Mouse (Mus musculus) hindbrain, embryonic 15.5 days (tissue): ENCODE measurements around the gene Nhs. TPM values are rescaled to one million over a fixed set of nuclear protein-coding genes. Genes with fewer than 3 reads are reported as not detected.

ENCODE experiments used
- ATAC-seq: fragments of 200-750 bp; cut with Nextera tagmentation; 2 replicates; pipeline ENCODE4 v1.8.0; 2017; ENCODE audit warnings: low read depth, moderate number of reproducible peaks, moderate TSS enrichment; ENCODE audit not compliant: low FRiP score
- H3K27ac ChIP-seq: fragments of 300-500 bp; sonication (generic); replicated peaks from 2 replicates; pipeline ENCODE4 v1.5.1; 2015; ENCODE audit warnings: mild to moderate bottlenecking, inconsistent platforms
- H3K27me3 ChIP-seq: fragments of 300-500 bp; sonication (generic); 2 replicates; pipeline ENCODE4 v1.6.1; 2015; ENCODE audit warnings: control low read depth, inconsistent platforms
- H3K36me3 ChIP-seq: fragments of 300-500 bp; sonication (generic); 2 replicates; pipeline ENCODE4 v1.6.1; 2015; ENCODE audit warnings: control low read depth, inconsistent platforms
- H3K4me1 ChIP-seq: fragments of 300-500 bp; sonication (generic); replicated peaks from 2 replicates; pipeline ENCODE4 v1.6.1; 2015; ENCODE audit warnings: control low read depth, inconsistent platforms
- H3K4me2 ChIP-seq: fragments of 300-500 bp; sonication (generic); 2 replicates; pipeline ENCODE4 v1.6.1; 2015; ENCODE audit warnings: moderate library complexity, mild to moderate bottlenecking, inconsistent platforms
- H3K4me3 ChIP-seq: fragments of 300-500 bp; sonication (generic); 2 replicates; pipeline ENCODE4 v1.5.1; 2015; ENCODE audit warnings: mild to moderate bottlenecking, inconsistent platforms
- H3K9ac ChIP-seq: fragments of 300-500 bp; sonication (generic); 2 replicates; pipeline ENCODE4 v1.6.1; 2015; ENCODE audit warnings: inconsistent platforms
- H3K9me3 ChIP-seq: fragments of 300-500 bp; sonication (generic); 2 replicates; pipeline ENCODE4 v1.6.1; 2016; ENCODE audit warnings: control low read depth, inconsistent platforms
- WGBS: fragments of 180-500 bp; shearing (Covaris S2); methylation state at CpG from one replicate; pipeline ENCODE4 v1.1.7; 2015; 5-methylcytosine and 5-hydroxymethylcytosine counted together
- polyA plus RNA-seq: library from polyadenylated mRNA; unstranded; fragments of >200 nt; fragmentation: Nextera tagmentation; extraction: Ambion mirVana; gene quantifications from 2 replicates; pipeline ENCODE4 v1.2.1, GENCODE M21; 2015

Nhs gene
- 3.9 and 4.7 TPM in 2 replicates for polyA plus RNA-seq

DNA sequence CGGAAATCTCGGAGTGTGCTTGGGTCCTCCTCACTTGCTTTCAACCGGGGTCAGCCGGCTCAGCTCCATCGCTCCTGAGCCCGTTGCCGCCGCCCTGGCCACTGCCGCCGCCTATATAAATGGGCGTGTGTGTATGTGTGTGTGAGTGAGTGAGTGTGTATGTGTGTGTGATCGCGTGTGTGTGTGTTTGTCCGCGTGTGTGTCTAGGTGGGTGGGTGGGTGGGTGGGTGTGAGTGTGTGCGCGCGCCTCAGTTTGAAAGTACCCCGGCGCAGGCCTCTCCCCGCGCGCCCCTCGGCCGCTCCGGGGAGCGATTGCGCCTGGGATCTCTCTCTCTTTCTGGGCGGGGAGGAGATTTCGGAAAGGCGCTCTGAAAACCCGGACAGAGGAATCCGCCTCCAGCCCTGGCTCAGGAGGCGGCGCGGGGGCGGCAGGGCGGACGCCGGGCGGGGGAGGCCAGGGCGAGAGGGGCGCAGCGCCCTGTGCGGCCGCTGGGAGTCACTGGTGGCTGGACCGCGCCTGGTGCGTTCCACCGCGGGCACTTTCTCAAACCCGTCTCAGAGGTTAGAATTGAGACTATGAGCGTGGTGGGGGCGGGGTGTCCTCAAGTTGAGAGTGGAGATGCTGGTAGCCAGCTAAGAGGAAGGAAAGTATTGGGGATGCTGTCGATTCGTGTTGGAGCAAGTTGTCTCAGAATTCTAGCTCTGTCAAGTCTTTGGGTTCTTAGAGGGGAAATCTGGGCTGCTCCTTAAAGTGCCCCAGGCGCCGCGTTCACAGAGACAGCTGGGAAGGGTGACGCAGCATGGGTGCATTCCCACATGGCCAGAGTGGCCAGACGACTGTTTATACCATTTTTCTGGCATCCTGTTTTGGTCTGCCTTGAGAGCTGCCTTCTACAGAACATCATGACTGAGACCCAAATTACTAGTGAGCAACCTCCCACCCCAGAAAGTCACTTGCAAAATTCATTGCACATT is at the start of gene Nhs:
Nhs (minus strand) TSS at position 94 of the 975 bp plus-strand sequence.
- H3K4me1 ChIP-seq = peaks cover 13% of the 10 kb centered on the region
- H3K4me2 ChIP-seq = peak within 1 kb of the TSS; percentile 63
- peak within 1 kb of the TSS; percentile 64 for H3K9ac ChIP-seq
- peak within 1 kb of the TSS; percentile 61 for H3K4me3 ChIP-seq
- ATAC-seq = peak; percentile 92
- H3K27me3 ChIP-seq = 0 out of 2 replicates have a peak, but pooled peaks cover 5% of the 10 kb centered on the region
- no peaks in the 10 kb centered on the region for H3K9me3 ChIP-seq
- H3K27ac ChIP-seq = peak within 1 kb of the TSS; percentile 70
- 20% methylated on average over 58 of the region's 61 CpGs for WGBS
- H3K36me3 ChIP-seq = no peaks in the 10 kb centered on the region

DNA sequence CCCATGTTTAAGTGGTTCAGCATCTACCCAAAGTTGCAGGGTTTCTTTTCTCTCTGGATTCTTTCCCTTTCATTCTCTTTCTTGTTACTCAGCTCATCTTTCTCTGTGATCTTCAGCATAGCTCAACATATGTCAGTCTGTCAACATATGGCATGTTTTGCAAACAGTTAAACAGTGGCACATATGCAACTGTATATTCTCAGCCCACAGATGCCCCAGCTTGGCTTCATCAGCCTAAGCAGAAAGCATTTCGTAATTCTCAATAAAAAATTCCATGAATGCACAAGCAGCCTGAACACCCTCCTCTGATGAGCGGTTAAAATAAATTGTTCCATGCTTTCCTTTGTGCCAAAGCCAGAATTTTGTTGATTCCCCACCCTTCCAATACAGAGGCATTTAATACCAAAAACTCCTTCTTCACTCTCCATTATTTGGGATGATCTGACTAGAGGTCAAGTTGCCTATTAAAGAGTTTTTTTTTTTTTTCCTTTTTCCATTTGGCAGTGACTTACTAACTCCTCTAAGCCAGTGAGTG is 46.9 kb upstream of the Nhs start:
- 87% methylated on average over 2 of the region's 2 CpGs for WGBS
- H3K36me3 ChIP-seq = no peaks in the 10 kb centered on the region
- no peaks in the 10 kb centered on the region for H3K4me1 ChIP-seq
- H3K27ac ChIP-seq = no peak overlapping the region
- ATAC-seq = no peak
- no peak overlapping the region for H3K4me3 ChIP-seq
- H3K9ac ChIP-seq = no peak overlapping the region
- H3K27me3 ChIP-seq = no peaks in the 10 kb centered on the region
- H3K9me3 ChIP-seq = no peaks in the 10 kb centered on the region
- H3K4me2 ChIP-seq = no peak overlapping the region

DNA sequence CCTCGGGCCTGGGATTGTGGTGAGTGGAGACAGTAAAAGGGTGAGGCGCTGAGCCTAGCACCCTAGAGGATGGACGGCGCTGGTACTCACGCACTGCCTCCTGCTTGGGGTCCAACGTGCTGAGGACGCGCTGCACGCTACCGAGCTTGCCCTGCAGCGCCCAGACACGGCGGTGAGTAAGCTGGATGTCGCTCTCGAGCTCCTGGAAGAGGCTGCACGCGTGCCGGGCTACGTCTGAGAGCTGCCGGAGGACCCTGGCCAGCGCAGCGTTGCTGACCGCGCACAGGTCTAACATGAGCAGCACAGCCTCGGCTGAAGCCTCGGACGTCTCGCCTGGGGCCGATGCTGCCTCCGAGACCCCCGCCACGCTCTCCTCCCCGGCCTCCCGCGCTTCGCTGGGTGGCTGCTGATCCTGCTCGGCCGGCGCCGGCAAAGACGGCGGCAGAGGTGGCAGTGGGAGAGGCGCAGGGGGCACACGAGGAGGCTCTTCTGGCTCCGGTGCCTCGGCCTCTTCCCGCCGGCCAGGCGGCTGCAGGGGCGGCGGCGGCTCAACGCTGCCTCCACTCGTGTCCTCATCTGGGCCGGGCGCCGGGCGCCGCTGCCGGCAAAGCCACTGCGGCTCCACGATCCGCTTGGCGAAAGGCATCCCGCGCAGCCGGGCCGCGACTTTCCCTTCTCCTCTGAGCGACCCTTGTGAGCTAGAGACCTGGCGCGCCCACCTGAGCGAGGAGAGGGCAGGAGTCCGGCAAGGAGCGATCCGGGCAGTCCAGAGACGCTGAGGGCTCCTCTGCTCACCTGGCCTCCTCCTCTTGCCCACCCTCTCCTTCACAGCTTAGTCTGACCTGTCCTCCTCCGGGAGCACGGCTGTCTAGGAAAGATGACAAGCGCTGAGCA is 540 bp downstream of the Nhs start:
- H3K27ac ChIP-seq = peak overlapping the region; percentile 70
- H3K4me2 ChIP-seq = peak overlapping the region; percentile 63
- peaks cover 13% of the 10 kb centered on the region for H3K4me1 ChIP-seq
- H3K4me3 ChIP-seq = peak overlapping the region; percentile 61
- ATAC-seq = peak; percentile 74
- H3K36me3 ChIP-seq = no peaks in the 10 kb centered on the region
- 25% methylated on average over 77 of the region's 80 CpGs for WGBS
- H3K9ac ChIP-seq = peak overlapping the region; percentile 64
- no peaks in the 10 kb centered on the region for H3K9me3 ChIP-seq
- 0 out of 2 replicates have a peak, but pooled peaks cover 8% of the 10 kb centered on the region for H3K27me3 ChIP-seq

DNA sequence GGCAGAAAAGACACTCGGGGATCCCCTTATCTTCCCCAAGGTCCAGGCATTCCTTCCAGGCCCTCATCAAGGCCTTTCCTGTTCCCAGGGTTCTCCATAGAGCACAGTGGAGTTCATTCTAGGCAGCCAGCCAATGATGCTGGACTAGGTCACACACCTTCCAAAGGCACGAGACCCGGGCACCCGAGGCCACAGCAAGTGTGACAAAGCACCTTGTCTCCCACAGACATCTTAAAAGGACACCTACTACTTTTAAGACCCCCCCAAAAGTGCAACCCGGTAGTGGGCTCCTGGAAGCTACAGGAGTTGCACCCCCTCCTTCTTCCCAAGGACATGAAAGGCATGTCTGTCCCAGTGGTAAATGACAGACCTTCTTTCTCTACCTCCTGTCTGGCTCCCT is 1.4 kb downstream of the Nhs start:
- ATAC-seq = no peak
- Histone ChIP-seq H3K9me3 (no peaks in the 10 kb centered on the region), H3K27ac (no peak overlapping the region), H3K4me2 (peak overlapping the region; percentile 63), H3K27me3 (0 out of 2 replicates have a peak, but pooled peaks cover 8% of the 10 kb centered on the region), H3K9ac (peak overlapping the region; percentile 64), H3K36me3 (no peaks in the 10 kb centered on the region), H3K4me3 (peak overlapping the region; percentile 61), H3K4me1 (peaks cover 13% of the 10 kb centered on the region)
- WGBS = 36% methylated on average over 5 of the region's 5 CpGs

GRCm38 (mm10) chrX:162137807-162138206 is 21.7 kb downstream of the Nhs start:
- H3K9me3 ChIP-seq = no peaks in the 10 kb centered on the region
- no peaks in the 10 kb centered on the region for H3K36me3 ChIP-seq
- H3K4me1 ChIP-seq = no peaks in the 10 kb centered on the region
- H3K27ac ChIP-seq = no peak overlapping the region
- peaks cover 3% of the 10 kb centered on the region; the same call in 1 of the 2 replicates for H3K27me3 ChIP-seq
- H3K9ac ChIP-seq = no peak overlapping the region
- 33% methylated on average over 2 of the region's 2 CpGs for WGBS
- no peak for ATAC-seq
- no peak overlapping the region for H3K4me2 ChIP-seq
- H3K4me3 ChIP-seq = no peak overlapping the region

DNA sequence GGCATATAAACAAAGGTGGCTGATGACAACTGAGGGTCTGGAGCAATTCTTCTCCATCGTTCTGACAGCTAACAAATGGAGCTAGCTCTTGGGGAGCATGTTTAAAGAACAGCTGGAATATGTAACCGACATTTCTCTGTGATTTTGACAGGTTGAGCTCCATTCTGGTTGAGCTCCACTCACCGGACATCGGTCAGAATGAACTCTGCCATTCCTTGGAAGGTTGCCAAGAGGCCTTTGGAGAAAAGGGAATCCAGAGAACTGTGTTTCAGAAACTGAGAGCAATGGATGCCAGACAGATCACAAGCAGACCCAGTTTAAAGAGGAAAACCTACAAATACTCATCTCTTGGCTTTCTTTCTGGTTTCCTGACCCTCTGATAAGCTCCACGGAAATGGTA is 46.3 kb downstream of the Nhs start:
- H3K27ac ChIP-seq = no peak overlapping the region
- H3K9me3 ChIP-seq = no peaks in the 10 kb centered on the region
- H3K27me3 ChIP-seq = peaks cover 16% of the 10 kb centered on the region; the same call in 1 of the 2 replicates
- no peak overlapping the region for H3K9ac ChIP-seq
- no peaks in the 10 kb centered on the region for H3K4me1 ChIP-seq
- H3K4me3 ChIP-seq = no peak overlapping the region
- no peaks in the 10 kb centered on the region for H3K36me3 ChIP-seq
- no peak for ATAC-seq
- no peak overlapping the region for H3K4me2 ChIP-seq
- 58% methylated on average over 5 of the region's 5 CpGs for WGBS

DNA sequence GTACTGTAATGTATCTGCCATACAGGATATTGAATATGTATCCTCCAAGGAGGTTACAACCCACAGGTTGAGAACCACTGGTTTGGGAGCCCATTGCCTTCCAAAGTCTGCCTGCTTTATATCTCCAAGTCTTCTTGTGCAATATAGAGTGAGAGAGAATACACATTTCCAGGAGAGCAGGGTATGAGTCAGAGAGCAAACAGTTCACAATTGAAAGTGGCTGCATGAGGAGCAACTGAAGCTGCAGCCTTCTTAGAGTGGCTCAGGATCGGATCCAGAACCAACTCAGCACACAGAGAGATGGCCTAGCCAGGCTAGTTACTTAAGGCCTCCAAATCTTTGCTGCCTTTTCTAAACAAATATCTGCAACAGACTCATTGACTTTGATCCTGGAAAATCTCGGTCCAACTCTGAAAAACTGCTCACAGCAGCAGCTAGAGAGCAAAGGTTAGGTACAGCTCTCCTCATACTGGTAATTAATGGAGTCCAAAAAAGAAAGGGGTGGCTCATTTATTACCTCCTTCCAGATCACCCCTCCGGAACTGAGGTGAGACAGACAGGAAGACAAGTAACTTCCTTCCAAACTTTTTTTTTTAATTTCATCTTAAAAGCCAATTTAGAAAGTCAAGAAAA is 56.6 kb downstream of the Nhs start:
- ATAC-seq = no peak
- no peaks in the 10 kb centered on the region for H3K9me3 ChIP-seq
- whole genome bisulfite sequencing = 78% methylated on average over 3 of the region's 3 CpGs
- peaks cover 15% of the 10 kb centered on the region for H3K27me3 ChIP-seq
- no peak overlapping the region for H3K4me2 ChIP-seq
- H3K4me1 ChIP-seq = no peaks in the 10 kb centered on the region
- no peak overlapping the region for H3K4me3 ChIP-seq
- H3K27ac ChIP-seq = no peak overlapping the region
- H3K36me3 ChIP-seq = no peaks in the 10 kb centered on the region
- H3K9ac ChIP-seq = no peak overlapping the region

DNA sequence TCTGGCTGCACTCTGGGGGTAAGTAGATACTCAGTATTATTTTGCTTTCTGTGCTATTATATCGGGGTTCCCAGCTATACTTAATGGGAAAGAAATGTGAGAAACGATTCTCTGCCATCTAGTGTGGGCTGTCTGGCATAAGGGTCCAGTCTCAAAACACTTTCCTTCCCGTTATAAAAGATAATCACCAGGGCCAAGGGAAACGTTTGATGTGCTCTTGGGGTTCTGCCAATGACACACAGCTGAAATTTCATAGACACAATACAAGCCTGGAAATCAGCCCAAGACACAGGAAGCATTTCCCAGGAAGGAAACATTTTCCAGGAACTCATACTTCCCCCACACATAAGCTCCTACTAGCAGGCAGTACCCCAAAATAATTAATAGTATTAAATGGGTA is 61.2 kb downstream of the Nhs start:
- Histone ChIP-seq H3K9ac (no peak overlapping the region), H3K4me2 (no peak overlapping the region), H3K4me1 (no peaks in the 10 kb centered on the region), H3K27me3 (peaks cover 17% of the 10 kb centered on the region; the same call in 1 of the 2 replicates), H3K36me3 (no peaks in the 10 kb centered on the region), H3K27ac (no peak overlapping the region), H3K9me3 (no peaks in the 10 kb centered on the region), H3K4me3 (no peak overlapping the region)
- ATAC-seq = no peak
- 49% methylated on average over 4 of the region's 4 CpGs for WGBS

- no peaks in the 10 kb centered on the region for H3K9me3 ChIP-seq
- no peaks in the 10 kb centered on the region for H3K36me3 ChIP-seq
- H3K4me2 ChIP-seq = no peak overlapping the region
- ATAC-seq = peak; percentile 93
- H3K4me3 ChIP-seq = no peak overlapping the region
- 39% methylated on average over 4 of the region's 4 CpGs for WGBS
- H3K4me1 ChIP-seq = no peaks in the 10 kb centered on the region
- no peak overlapping the region for H3K9ac ChIP-seq
- no peak overlapping the region for H3K27ac ChIP-seq
- peaks cover 30% of the 10 kb centered on the region; the same call in 1 of the 2 replicates for H3K27me3 ChIP-seq
Observed at GRCm38 (mm10) chrX:162087291-162087690, 72.2 kb downstream of the Nhs start.

DNA sequence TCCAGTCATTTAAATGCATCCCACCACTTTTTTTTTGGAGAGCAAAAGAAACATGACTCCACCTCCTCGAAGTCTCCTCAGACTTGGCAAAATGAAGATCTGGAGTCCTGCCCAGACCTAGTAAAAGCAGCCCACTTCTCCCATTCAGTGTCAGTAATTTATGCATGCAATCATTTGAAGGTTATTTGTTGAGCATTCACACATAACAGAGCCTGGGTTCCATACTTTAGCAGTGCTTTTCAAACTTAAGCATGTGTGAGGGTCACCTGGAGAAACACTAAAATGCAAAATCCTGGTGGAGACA is 73.7 kb downstream of the Nhs start:
- Histone ChIP-seq H3K9ac (no peak overlapping the region), H3K9me3 (no peaks in the 10 kb centered on the region), H3K4me2 (no peak overlapping the region), H3K4me1 (no peaks in the 10 kb centered on the region), H3K27ac (no peak overlapping the region), H3K27me3 (peaks cover 28% of the 10 kb centered on the region; the same call in 1 of the 2 replicates), H3K36me3 (no peaks in the 10 kb centered on the region), H3K4me3 (no peak overlapping the region)
- WGBS = 59% methylated on average over 1 of the region's 1 CpGs
- no peak for ATAC-seq

- Histone ChIP-seq H3K4me3 (no peak overlapping the region), H3K9ac (no peak overlapping the region), H3K27me3 (peaks cover 23% of the 10 kb centered on the region; the same call in 1 of the 2 replicates), H3K36me3 (no peaks in the 10 kb centered on the region), H3K4me1 (no peaks in the 10 kb centered on the region), H3K27ac (no peak overlapping the region), H3K4me2 (no peak overlapping the region), H3K9me3 (no peaks in the 10 kb centered on the region)
- 78% methylated on average over 4 of the region's 4 CpGs for WGBS
- ATAC-seq = no peak
Observed at GRCm38 (mm10) chrX:162085062-162085896, 74.3 kb downstream of the Nhs start.
